Mouse (Mus musculus): ENCODE results near the gene Ide.

GRCm38 (mm10) chr19:37320802-37321619 lies 16.6 kb downstream of the Ide start:
- TF ChIP-seq CTCF (IDR thresholded peaks at IDR 0.05) (no peak), EP300 (IDR thresholded peaks at IDR 0.05) (no peak)

Measured in lung, postnatal 0 days (tissue).